Mouse (Mus musculus): ENCODE measurements around the gene Lrmda. TPM values are rescaled to one million over a fixed set of nuclear protein-coding genes. Genes with fewer than 3 reads are reported as not detected.

The Lrmda gene
- polyA plus RNA-seq, 1 experiment, result 20.1 TPM

GRCm38 (mm10) chr14:22088604-22089003 lies 69.1 kb downstream of the Lrmda start:
- no peak overlapping the region for H3K27ac ChIP-seq (ENCODE audit: insufficient read depth, low read depth, low read length)
- H3K4me3 ChIP-seq (ENCODE audit: insufficient read depth, low read length), result no peak overlapping the region
- no peak for TF ChIP-seq POLR2A (IDR thresholded peaks at IDR 0.05; ENCODE audit: borderline replicate concordance, low read depth, low read length)
- no peak for TF ChIP-seq CTCF (IDR thresholded peaks at IDR 0.05; ENCODE audit: low read depth, low read length)
- peaks cover 16% of the 10 kb centered on the region for H3K4me1 ChIP-seq (ENCODE audit: control insufficient read depth, insufficient read depth, low read length)

DNA sequence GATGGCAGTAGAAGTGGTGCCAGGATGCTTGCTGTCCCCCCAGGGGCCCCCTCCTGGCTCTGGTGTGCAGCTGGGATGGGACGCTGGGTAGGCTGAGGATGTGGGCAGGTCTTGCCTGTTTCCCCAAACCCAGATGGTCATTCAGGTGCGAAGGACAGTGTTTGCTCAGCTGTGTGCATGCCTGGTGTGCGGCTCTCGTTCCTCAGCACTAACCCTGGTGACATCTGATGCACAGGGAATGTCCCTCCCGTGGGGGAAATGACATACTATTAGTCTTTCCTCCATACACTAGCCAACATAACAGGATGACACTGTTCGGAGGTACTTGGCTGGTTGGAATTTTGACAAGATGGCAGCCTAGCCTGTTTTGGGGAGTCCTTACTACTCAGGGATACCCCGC lies 69.8 kb downstream of the Lrmda start:
- peaks cover 16% of the 10 kb centered on the region for H3K4me1 ChIP-seq (ENCODE audit: control insufficient read depth, insufficient read depth, low read length)
- no peak overlapping the region for H3K4me3 ChIP-seq (ENCODE audit: insufficient read depth, low read length)
- no peak overlapping the region for H3K27ac ChIP-seq (ENCODE audit: insufficient read depth, low read depth, low read length)
- TF ChIP-seq POLR2A (IDR thresholded peaks at IDR 0.05; ENCODE audit: borderline replicate concordance, low read depth, low read length), result no peak
- no peak for TF ChIP-seq CTCF (IDR thresholded peaks at IDR 0.05; ENCODE audit: low read depth, low read length)

DNA sequence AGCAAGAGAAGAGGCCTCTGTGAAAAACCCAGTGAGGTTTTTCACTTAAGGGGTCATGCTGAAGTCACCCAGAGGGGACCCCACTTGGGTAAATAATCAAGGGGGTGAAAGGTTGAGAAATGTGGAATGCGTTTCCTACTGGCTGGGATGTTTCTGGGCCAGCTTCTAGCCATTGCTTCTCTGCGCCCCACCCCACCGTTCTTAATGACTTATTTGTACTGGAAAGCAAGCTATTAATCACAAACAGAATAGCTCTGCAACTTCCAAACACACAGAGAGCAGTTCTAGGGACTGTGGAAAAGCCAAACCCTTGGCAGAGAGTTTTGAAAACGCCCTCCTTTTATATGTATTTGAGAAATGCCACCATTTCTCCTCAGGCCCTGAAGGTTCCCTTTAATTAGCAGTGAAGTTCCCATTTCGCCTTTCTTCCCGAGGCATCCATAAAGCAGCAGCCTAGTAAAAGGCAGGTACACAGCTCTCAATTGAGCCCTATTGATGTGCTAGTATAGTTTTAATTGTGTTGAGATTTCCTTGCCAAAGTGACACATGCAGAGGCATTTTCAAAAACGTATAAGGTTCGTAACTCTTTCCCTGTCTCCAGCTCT lies 70.5 kb downstream of the Lrmda start:
- Histone ChIP-seq H3K4me3 (ENCODE audit: insufficient read depth, low read length) (no peak overlapping the region), H3K4me1 (ENCODE audit: control insufficient read depth, insufficient read depth, low read length) (peaks cover 10% of the 10 kb centered on the region), H3K27ac (ENCODE audit: insufficient read depth, low read depth, low read length) (no peak overlapping the region)
- no peak for TF ChIP-seq POLR2A (IDR thresholded peaks at IDR 0.05; ENCODE audit: borderline replicate concordance, low read depth, low read length)

GRCm38 (mm10) chr14:22090778-22091211 lies 71.3 kb downstream of the Lrmda start:
- TF ChIP-seq CTCF (IDR thresholded peaks at IDR 0.05; ENCODE audit: low read depth, low read length), result no peak
- no peak for TF ChIP-seq POLR2A (IDR thresholded peaks at IDR 0.05; ENCODE audit: borderline replicate concordance, low read depth, low read length)
- H3K27ac ChIP-seq (ENCODE audit: insufficient read depth, low read depth, low read length), result no peak overlapping the region
- peaks cover 4% of the 10 kb centered on the region for H3K4me1 ChIP-seq (ENCODE audit: control insufficient read depth, insufficient read depth, low read length)
- no peak overlapping the region for H3K4me3 ChIP-seq (ENCODE audit: insufficient read depth, low read length)

GRCm38 (mm10) chr14:22091306-22091705 lies 71.8 kb downstream of the Lrmda start:
- no peak for TF ChIP-seq CTCF (IDR thresholded peaks at IDR 0.05; ENCODE audit: low read depth, low read length)
- no peak for TF ChIP-seq POLR2A (IDR thresholded peaks at IDR 0.05; ENCODE audit: borderline replicate concordance, low read depth, low read length)
- Histone ChIP-seq H3K4me3 (ENCODE audit: insufficient read depth, low read length) (no peak overlapping the region), H3K27ac (ENCODE audit: insufficient read depth, low read depth, low read length) (no peak overlapping the region), H3K4me1 (ENCODE audit: control insufficient read depth, insufficient read depth, low read length) (peaks cover 2% of the 10 kb centered on the region; the same call in 1 of the 2 replicates)

DNA sequence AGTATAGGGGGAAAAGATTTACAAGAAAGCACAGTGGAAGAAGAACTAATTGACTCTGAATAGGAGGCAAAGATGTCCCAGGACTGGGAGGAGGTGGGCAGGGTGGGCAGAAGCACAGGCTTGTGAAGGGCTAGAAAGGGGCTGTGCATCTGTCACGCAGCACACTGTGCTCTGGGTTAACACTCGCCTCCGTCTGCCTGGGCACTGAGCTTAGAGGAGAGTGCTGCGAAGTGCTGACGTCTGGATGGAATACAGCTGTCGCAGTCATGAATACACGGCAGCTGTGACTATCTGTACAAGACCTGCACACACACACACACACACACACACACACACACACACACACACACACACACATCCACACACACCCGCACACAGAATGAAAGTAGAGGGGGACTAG lies 73.6 kb downstream of the Lrmda start:
- peaks cover 2% of the 10 kb centered on the region; the same call in 1 of the 2 replicates for H3K4me1 ChIP-seq (ENCODE audit: control insufficient read depth, insufficient read depth, low read length)
- no peak overlapping the region for H3K4me3 ChIP-seq (ENCODE audit: insufficient read depth, low read length)
- no peak overlapping the region for H3K27ac ChIP-seq (ENCODE audit: insufficient read depth, low read depth, low read length)
- TF ChIP-seq CTCF (IDR thresholded peaks at IDR 0.05; ENCODE audit: low read depth, low read length) (no peak), POLR2A (IDR thresholded peaks at IDR 0.05; ENCODE audit: borderline replicate concordance, low read depth, low read length) (no peak)

GRCm38 (mm10) chr14:22101961-22102805 lies 82.7 kb downstream of the Lrmda start:
- H3K4me1 ChIP-seq (ENCODE audit: control insufficient read depth, insufficient read depth, low read length), result peaks cover 26% of the 10 kb centered on the region
- H3K4me3 ChIP-seq (ENCODE audit: insufficient read depth, low read length), result no peak overlapping the region
- no peak for TF ChIP-seq POLR2A (IDR thresholded peaks at IDR 0.05; ENCODE audit: borderline replicate concordance, low read depth, low read length)
- TF ChIP-seq CTCF (IDR thresholded peaks at IDR 0.05; ENCODE audit: low read depth, low read length), result no peak
- peak overlapping the region; percentile 10; the same call in 1 of the 2 replicates for H3K27ac ChIP-seq (ENCODE audit: insufficient read depth, low read depth, low read length)

GRCm38 (mm10) chr14:22105855-22106254 lies 86.3 kb downstream of the Lrmda start:
- Histone ChIP-seq H3K4me3 (ENCODE audit: insufficient read depth, low read length) (no peak overlapping the region), H3K27ac (ENCODE audit: insufficient read depth, low read depth, low read length) (no peak overlapping the region), H3K4me1 (ENCODE audit: control insufficient read depth, insufficient read depth, low read length) (peaks cover 28% of the 10 kb centered on the region)
- TF ChIP-seq CTCF (IDR thresholded peaks at IDR 0.05; ENCODE audit: low read depth, low read length), result no peak
- no peak for TF ChIP-seq POLR2A (IDR thresholded peaks at IDR 0.05; ENCODE audit: borderline replicate concordance, low read depth, low read length)

GRCm38 (mm10) chr14:22106777-22107176 lies 87.3 kb downstream of the Lrmda start:
- H3K4me1 ChIP-seq (ENCODE audit: control insufficient read depth, insufficient read depth, low read length), result peaks cover 23% of the 10 kb centered on the region
- no peak overlapping the region for H3K4me3 ChIP-seq (ENCODE audit: insufficient read depth, low read length)
- TF ChIP-seq CTCF (IDR thresholded peaks at IDR 0.05; ENCODE audit: low read depth, low read length), result no peak
- TF ChIP-seq POLR2A (IDR thresholded peaks at IDR 0.05; ENCODE audit: borderline replicate concordance, low read depth, low read length), result no peak
- H3K27ac ChIP-seq (ENCODE audit: insufficient read depth, low read depth, low read length), result no peak overlapping the region

- H3K4me3 ChIP-seq (ENCODE audit: insufficient read depth, low read length), result no peak overlapping the region
- TF ChIP-seq CTCF (IDR thresholded peaks at IDR 0.05; ENCODE audit: low read depth, low read length) (no peak), POLR2A (IDR thresholded peaks at IDR 0.05; ENCODE audit: borderline replicate concordance, low read depth, low read length) (no peak)
- no peak overlapping the region for H3K27ac ChIP-seq (ENCODE audit: insufficient read depth, low read depth, low read length)
- 0 out of 2 replicates have a peak, but pooled peaks cover 4% of the 10 kb centered on the region for H3K4me1 ChIP-seq (ENCODE audit: control insufficient read depth, insufficient read depth, low read length)
Observed at GRCm38 (mm10) chr14:22109423-22109822, 89.9 kb downstream of the Lrmda start.
